Mouse (Mus musculus) lung, postnatal 0 days (tissue): ENCODE measurements around the gene Tbc1d1.

Experiments used
- CTCF ChIP-seq: IDR thresholded peaks from 2 replicates; pipeline ENCODE4 v1.5.1; 2016; ENCODE audit warnings: antibody characterized with exemption, mild to moderate bottlenecking
- EP300 ChIP-seq: IDR thresholded peaks from 2 replicates; pipeline ENCODE4 v1.6.1; 2016; ENCODE audit warnings: antibody characterized with exemption, mild to moderate bottlenecking, control low read depth

DNA sequence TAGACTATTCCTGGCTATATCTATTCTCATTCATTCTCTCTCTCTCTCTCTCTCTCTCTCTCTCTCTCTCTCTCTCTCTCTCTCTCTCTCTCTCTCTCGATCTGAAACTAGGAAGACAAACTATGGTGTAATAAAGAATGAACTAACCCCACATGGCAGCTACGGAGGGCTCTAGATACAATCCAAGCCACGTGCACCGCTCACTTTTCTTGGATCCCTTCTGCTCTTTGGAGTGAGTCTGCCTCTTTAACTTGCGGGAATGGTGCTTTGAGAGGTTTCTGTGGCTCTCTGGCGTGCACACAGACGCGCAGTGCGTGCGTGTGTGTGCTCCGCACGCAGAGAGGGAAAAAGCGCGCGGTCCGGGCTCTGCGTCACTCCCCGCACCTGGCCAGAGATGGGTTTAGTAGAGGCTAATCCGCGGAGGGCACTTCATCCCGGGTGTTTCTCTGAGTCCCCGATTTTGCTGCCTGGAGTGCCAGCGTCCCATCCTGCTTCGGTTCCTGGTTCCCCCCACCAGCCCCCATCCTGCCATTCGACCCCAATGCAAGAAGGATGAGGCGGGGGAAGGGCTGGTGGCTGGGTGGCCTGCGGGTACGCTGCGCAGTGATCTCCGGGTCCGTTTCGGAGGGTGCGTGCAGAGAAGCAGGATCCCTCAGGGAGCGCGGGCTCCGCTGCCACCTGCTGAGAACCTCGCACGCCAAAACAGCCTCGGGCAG, 3.1 kb downstream of the Tbc1d1 start:
- TF ChIP-seq EP300 (no peak), CTCF (no peak)
